Mouse (Mus musculus) spleen, adult 2 months (tissue): Measurements from ENCODE around the gene Akap8l. TPM values are rescaled to one million over a fixed set of nuclear protein-coding genes. Genes with fewer than 3 reads are reported as not detected.
A peak's percentile ranks its signal among the peaks of the same experiment; 100 is the strongest.

ENCODE experiments used
- DNase-seq, 2 experiments: peaks; one replicate each; pipeline versions ENCODE4 v3.0.0 to v3.0.0-alpha.2; 2012 to 2021; ENCODE audit warnings: low spot score in 2 of 2, low read depth in 1 of 2
- H3K27ac ChIP-seq: fragments of 200-500 bp; 2 replicates; pipeline ENCODE4 v1.5.1; 2012; ENCODE audit warnings: low read length, inconsistent platforms; ENCODE audit not compliant: insufficient read depth
- H3K27me3 ChIP-seq: fragments of 200-500 bp; 2 replicates; pipeline ENCODE4 v1.6.1; 2012; ENCODE audit warnings: mild to moderate bottlenecking, moderate library complexity, low read length, inconsistent platforms; ENCODE audit not compliant: control insufficient read depth, insufficient read depth
- H3K36me3 ChIP-seq: fragments of 200-500 bp; 2 replicates; pipeline ENCODE4 v1.6.1; 2012; ENCODE audit warnings: mild to moderate bottlenecking, low read length, inconsistent platforms; ENCODE audit not compliant: control insufficient read depth, insufficient read depth
- H3K4me1 ChIP-seq: fragments of 200-500 bp; 2 replicates; pipeline ENCODE4 v1.6.1; 2011; ENCODE audit warnings: inconsistent platforms; ENCODE audit not compliant: control insufficient read depth, insufficient read depth, insufficient read length
- H3K4me3 ChIP-seq: fragments of 200-500 bp; 2 replicates; pipeline ENCODE4 v1.5.1; 2011; ENCODE audit warnings: mild to moderate bottlenecking, inconsistent platforms; ENCODE audit not compliant: insufficient read depth, insufficient read length; ENCODE audit errors: extremely low read depth
- CTCF ChIP-seq: fragments of 200-500 bp; IDR thresholded peaks from 2 replicates; pipeline ENCODE4 v1.5.1; 2011; ENCODE audit warnings: mild to moderate bottlenecking, inconsistent platforms; ENCODE audit not compliant: insufficient read depth, insufficient read length, insufficient replicate concordance; ENCODE audit errors: extremely low read depth
- POLR2A ChIP-seq: fragments of 200-500 bp; IDR thresholded peaks from 2 replicates; pipeline ENCODE4 v1.6.1; 2011; ENCODE audit warnings: low read depth, low read length, inconsistent platforms
- WGBS: fragments of 180-500 bp; shearing (Covaris S2); methylation state at CpG from one replicate; pipeline ENCODE4 v1.1.7; 2018; 5-methylcytosine and 5-hydroxymethylcytosine counted together
- polyA plus RNA-seq: library from polyadenylated mRNA; depleted of rRNA; stranded (reverse); fragments of >200 nt; gene quantifications from 2 replicates; pipeline ENCODE4 v1.2.3, GENCODE M21; 2012

Gene Akap8l
- polyA plus RNA-seq, 1 experiment = 136 TPM

DNA sequence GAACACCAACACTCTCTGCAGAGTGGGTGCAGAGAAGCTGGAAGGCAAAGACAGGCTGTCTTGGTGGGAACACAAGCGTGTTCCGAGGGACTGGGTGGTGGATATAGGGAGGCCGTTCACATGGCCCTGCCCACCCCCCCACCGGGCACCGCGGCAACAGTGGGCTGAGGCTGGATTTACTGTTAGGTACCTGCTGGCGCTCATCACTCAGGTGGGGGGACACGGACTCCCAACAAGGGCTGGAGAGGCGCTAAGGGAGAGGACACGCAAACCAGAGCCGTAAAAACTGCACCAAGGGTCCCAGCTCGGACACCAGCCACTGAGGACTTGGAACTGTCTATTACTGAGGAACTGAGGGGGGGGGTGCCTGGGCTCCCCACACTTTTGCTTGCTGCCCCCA is 15.5 kb downstream of the Akap8l start:
- 97% methylated on average over 12 of the region's 12 CpGs for WGBS

DNA sequence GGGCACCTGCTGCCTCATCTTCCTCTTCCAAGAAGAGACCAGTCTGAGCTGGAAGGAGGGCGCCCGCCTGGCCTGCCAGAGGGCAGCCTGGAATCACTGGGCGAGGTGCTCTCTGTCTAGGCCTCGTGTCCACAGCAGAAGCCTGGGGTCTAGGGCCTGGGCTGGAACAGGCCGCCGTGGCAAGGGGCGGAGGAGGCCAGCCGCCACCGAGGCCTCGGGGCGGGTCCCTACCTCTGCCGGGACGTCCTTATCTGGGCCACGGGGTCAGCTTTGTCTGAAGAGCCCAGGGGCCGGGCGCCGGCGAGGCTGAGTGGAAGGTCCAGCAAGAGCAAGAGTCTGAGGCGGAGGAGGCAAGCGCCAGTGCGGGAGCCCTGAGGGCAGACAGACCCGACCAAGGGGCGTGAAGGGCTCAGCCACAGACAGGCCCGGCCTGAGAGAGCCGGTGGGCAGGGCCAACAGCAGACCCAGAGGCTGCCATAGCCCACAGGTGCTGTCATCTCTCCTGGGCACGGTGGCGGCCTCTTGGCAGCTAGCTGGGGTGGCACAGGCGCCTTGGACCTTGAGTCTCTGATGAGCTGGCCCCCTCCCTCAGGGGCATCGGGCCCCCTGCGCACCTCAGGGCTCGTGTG is 16.6 kb downstream of the Akap8l start:
- TF ChIP-seq POLR2A = no peak
- H3K4me1 ChIP-seq = no peaks in the 10 kb centered on the region
- peaks cover 58% of the 10 kb centered on the region for H3K36me3 ChIP-seq
- H3K27ac ChIP-seq = no peak overlapping the region
- 92% methylated on average over 31 of the region's 31 CpGs for WGBS
- H3K4me3 ChIP-seq = no peak overlapping the region
- H3K27me3 ChIP-seq = no peaks in the 10 kb centered on the region
- no peak for DNase-seq

More for the DNA sequence above, 15.5 kb downstream of the Akap8l start:
- H3K27ac ChIP-seq = no peak overlapping the region
- H3K27me3 ChIP-seq = no peaks in the 10 kb centered on the region
- TF ChIP-seq CTCF = no peak
- H3K4me3 ChIP-seq = no peak overlapping the region
- H3K36me3 ChIP-seq = peaks cover 59% of the 10 kb centered on the region
- no peak for DNase-seq
- no peaks in the 10 kb centered on the region for H3K4me1 ChIP-seq

DNA sequence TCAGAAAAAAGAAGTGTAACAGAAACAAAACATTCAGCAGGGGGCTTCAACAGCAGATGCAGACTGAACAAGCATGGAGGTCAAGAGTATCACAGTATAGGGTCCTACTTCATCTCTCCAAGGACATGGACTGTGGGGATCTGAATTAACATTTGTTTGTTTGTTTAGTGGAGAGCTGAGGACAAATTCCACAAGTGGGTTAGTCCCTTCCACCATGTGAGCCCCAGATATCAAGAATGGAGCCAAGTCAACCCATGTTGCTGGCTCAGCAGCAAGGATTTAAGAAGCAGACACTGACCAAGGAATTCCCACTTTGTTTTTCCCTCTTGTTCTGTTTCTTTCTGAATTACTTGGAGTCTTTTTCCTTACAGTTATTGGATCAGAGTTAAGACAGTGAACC is 22.9 kb downstream of the Akap8l start:
- DNase-seq = no peak
- peaks cover 21% of the 10 kb centered on the region for H3K36me3 ChIP-seq
- H3K4me1 ChIP-seq = no peaks in the 10 kb centered on the region
- no peaks in the 10 kb centered on the region for H3K27me3 ChIP-seq
- no peak overlapping the region for H3K27ac ChIP-seq
- no peak overlapping the region for H3K4me3 ChIP-seq
- TF ChIP-seq CTCF = no peak
- TF ChIP-seq POLR2A = no peak

DNA sequence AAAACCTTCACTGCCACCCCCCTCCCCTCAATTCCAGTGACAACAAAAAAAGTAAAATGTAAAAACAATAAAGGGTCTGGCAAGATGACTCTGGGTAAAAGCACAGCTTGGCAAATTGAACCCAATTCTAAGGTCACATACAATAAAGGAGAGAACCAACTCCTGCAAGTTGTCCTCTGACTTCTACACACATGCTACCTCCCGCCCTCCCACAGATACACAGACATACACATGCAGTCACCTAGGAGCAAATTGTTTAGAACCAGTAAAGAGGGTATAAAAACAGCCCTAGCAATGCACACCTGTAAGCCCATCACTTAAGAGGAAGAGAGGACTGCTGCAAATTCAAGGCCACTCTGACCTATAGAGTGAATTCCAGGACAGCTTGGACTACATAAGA is 27.6 kb downstream of the Akap8l start:
- no peak for TF ChIP-seq CTCF
- TF ChIP-seq POLR2A = no peak
- Histone ChIP-seq H3K27me3 (no peaks in the 10 kb centered on the region), H3K36me3 (peaks cover 11% of the 10 kb centered on the region), H3K4me3 (no peak overlapping the region), H3K27ac (no peak overlapping the region), H3K4me1 (peaks cover 5% of the 10 kb centered on the region; the same call in 1 of the 2 replicates)
- 93% methylated on average over 1 of the region's 1 CpGs for WGBS
- DNase-seq = no peak

DNA sequence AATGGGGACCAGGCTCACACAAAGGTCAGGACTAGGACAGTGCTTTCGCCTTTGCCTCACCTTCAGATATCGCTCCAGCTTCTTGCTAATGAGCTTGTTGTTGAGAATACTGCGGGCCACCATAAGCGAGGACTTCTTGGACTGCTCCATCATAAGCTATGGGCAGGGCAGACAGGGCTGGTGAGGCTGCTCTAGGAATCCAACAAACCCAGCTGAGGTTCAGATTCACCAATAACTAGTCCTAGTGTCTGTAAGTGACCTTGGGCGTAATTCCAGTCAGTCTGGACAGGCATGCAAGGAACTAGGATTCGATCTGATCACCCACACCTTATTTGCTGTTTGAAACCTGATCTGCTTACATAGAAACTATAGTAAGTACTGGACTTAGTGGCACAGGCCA is 28.6 kb downstream of the Akap8l start:
- Histone ChIP-seq H3K36me3 (peaks cover 14% of the 10 kb centered on the region), H3K27ac (peak overlapping the region; percentile 87; the same call in 1 of the 2 replicates), H3K4me3 (peak overlapping the region; percentile 79), H3K27me3 (no peaks in the 10 kb centered on the region), H3K4me1 (peaks cover 5% of the 10 kb centered on the region; the same call in 1 of the 2 replicates)
- WGBS = 35% methylated on average over 6 of the region's 6 CpGs
- no peak for DNase-seq
- TF ChIP-seq CTCF = no peak
- no peak for TF ChIP-seq POLR2A

DNA sequence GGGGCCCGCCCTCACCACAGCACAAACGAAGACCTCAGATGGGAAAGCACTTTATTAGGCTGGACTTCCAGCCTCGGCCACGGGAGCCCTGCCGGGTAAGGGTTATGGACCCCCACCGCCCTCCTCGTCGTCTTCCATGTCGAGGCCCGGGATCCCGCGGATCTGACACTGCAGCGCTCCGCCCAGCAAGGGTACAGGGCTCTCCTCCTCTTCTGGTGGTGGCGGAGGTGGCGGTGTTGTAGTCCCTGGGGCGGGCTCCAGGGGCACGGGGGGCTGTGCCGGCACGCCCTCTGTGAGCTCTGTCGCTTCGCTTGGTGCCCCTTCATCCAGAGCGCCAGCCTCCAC is 29.0 kb downstream of the Akap8l start:
- TF ChIP-seq CTCF = peak; percentile 6; the same call in 1 of the 2 replicates
- TF ChIP-seq POLR2A = no peak
- H3K4me3 ChIP-seq = peak overlapping the region; percentile 79
- H3K4me1 ChIP-seq = peaks cover 5% of the 10 kb centered on the region; the same call in 1 of the 2 replicates
- H3K27ac ChIP-seq = peak overlapping the region; percentile 87
- DNase-seq = no peak
- under 1% methylated on average over 23 of the region's 23 CpGs for WGBS
- H3K36me3 ChIP-seq = peaks cover 16% of the 10 kb centered on the region
- no peaks in the 10 kb centered on the region for H3K27me3 ChIP-seq

DNA sequence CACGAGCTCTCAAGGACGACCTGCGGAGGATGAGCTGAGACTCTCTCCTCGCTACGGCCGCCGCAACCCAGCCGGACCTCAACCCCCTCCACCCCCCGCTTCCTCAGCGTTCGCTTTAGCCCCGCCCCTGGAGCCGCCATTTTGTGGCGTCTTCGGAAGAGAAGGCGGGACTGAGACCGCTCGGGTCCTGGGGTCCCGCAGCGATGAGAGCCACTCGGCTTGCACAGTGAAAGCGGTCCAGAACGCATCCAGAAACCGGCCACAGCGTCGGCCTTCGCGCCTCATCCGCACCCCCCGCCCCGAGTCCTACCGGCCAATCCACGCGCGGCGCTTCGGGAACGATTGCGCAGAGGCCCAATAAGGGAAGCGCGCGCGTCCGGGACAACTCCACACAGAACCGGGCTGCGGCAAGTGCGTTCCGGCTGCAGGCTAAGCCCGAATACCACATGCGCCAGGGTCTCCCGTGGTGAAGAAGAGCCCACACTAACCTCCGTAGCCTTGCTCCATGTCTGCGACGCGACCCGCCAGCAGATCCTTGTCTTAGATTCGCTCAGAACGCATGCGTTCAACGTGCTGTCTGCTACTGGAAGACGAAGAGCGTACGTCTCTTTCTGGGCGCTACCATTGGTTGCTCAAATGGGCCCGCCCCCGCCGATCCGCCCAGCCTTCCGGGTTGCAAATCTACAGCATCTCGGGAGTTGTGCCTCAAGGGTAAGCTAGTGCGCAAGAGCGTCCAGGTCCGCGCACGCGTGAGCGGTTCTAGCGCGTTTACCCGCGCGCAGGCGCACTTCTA is 29.6 kb downstream of the Akap8l start, which contains the start of gene Akap8:
Akap8 (minus strand) TSS at position 642 of the 793 bp plus-strand sequence.
- Histone ChIP-seq H3K4me3 (peak within 1 kb of the TSS; percentile 96), H3K27ac (peak within 1 kb of the TSS; percentile 95), H3K4me1 (peaks cover 5% of the 10 kb centered on the region; the same call in 1 of the 2 replicates), H3K36me3 (peaks cover 19% of the 10 kb centered on the region), H3K27me3 (no peaks in the 10 kb centered on the region)
- DNase-seq = peak; percentile 97
- WGBS = under 1% methylated on average over 83 of the region's 83 CpGs
- TF ChIP-seq CTCF (no peak), POLR2A (peak; percentile 94)
